Mouse (Mus musculus) stomach, postnatal 0 days (tissue): Measurements from ENCODE around the gene G3bp2.

ENCODE experiments used
- CTCF ChIP-seq: IDR thresholded peaks from 2 replicates; pipeline ENCODE4 v1.5.1; 2016; ENCODE audit warnings: antibody characterized with exemption, low read depth, mild to moderate bottlenecking, moderate library complexity
- EP300 ChIP-seq: optimal IDR thresholded peaks from 2 replicates; pipeline ENCODE3; 2016; ENCODE audit warnings: antibody characterized with exemption

DNA sequence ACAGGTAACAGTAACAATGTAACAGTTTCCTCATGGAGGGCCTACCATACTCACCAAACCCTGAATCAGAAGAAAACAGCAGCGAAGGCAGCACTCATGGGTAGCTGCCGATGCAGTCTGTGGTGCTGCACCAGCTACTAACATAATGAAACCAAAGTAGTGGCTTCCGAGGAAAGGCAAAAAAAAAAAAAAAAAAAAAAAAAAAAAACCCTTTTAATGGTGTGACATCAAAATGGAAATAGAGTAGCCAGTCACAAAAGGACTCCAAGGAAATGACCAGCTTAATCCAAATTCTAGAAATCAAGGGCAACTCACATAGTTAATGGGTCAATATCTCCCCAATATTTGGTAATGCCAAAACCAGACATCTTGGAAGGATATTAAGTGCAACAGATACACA, 33.1 kb downstream of the G3bp2 start:
- TF ChIP-seq CTCF: no peak
- no peak for TF ChIP-seq EP300
